Mouse (Mus musculus) kidney, embryonic 15.5 days (tissue): ENCODE data around the gene Fzd7. TPM values are rescaled to one million over a fixed set of nuclear protein-coding genes. Genes with fewer than 3 reads are reported as not detected.

Experiments used
- ATAC-seq: fragments of 200-750 bp; cut with Nextera tagmentation; replicated peaks from 2 replicates; pipeline ENCODE4 v1.8.0; 2017; ENCODE audit warnings: moderate TSS enrichment; ENCODE audit not compliant: low FRiP score
- H3K27ac ChIP-seq: fragments of 300-500 bp; sonication (generic); 2 replicates; pipeline ENCODE4 v1.5.1; 2015; ENCODE audit warnings: mild to moderate bottlenecking, inconsistent platforms
- H3K27me3 ChIP-seq: fragments of 300-500 bp; sonication (generic); 2 replicates; pipeline ENCODE4 v1.6.1; 2015; ENCODE audit warnings: inconsistent platforms
- H3K36me3 ChIP-seq: fragments of 300-500 bp; sonication (generic); 2 replicates; pipeline ENCODE4 v1.6.1; 2015; ENCODE audit warnings: inconsistent platforms
- H3K4me1 ChIP-seq: fragments of 300-500 bp; sonication (generic); 2 replicates; pipeline ENCODE4 v1.6.1; 2015; ENCODE audit warnings: inconsistent platforms
- H3K4me2 ChIP-seq: fragments of 300-500 bp; sonication (generic); 2 replicates; pipeline ENCODE4 v1.6.1; 2015; ENCODE audit warnings: moderate library complexity, mild to moderate bottlenecking, inconsistent platforms
- H3K4me3 ChIP-seq: fragments of 300-500 bp; sonication (generic); replicated peaks from 2 replicates; pipeline ENCODE4 v1.5.1; 2015; ENCODE audit warnings: mild to moderate bottlenecking, inconsistent platforms
- H3K9ac ChIP-seq: fragments of 300-500 bp; sonication (generic); 2 replicates; pipeline ENCODE4 v1.6.1; 2015; ENCODE audit warnings: mild to moderate bottlenecking, inconsistent platforms
- H3K9me3 ChIP-seq: fragments of 300-500 bp; sonication (generic); replicated peaks from 2 replicates; pipeline ENCODE4 v1.6.1; 2016; ENCODE audit warnings: inconsistent platforms
- WGBS: fragments of 180-500 bp; shearing (Covaris S2); methylation state at CpG from one replicate; pipeline ENCODE4 v1.1.7; 2015; ENCODE audit warnings: mixed read lengths; 5-methylcytosine and 5-hydroxymethylcytosine counted together
- polyA plus RNA-seq: library from polyadenylated mRNA; unstranded; fragments of >200 nt; fragmentation: Nextera tagmentation; extraction: Ambion mirVana; gene quantifications from 2 replicates; pipeline ENCODE4 v1.2.1, GENCODE M21; 2015

Gene Fzd7
- polyA plus RNA-seq, 1 experiment from 2014 or later = 19.5 TPM

GRCm38 (mm10) chr1:59485803-59486202, 3.6 kb downstream of the Fzd7 start:
- Histone ChIP-seq H3K36me3 (peaks cover 26% of the 10 kb centered on the region), H3K27me3 (no peaks in the 10 kb centered on the region), H3K9me3 (no peaks in the 10 kb centered on the region), H3K9ac (peak overlapping the region; percentile 93; the same call in 1 of the 2 replicates), H3K4me1 (peaks cover 67% of the 10 kb centered on the region), H3K27ac (peak overlapping the region; percentile 3; the same call in 1 of the 2 replicates), H3K4me2 (peak overlapping the region; percentile 83), H3K4me3 (peak overlapping the region; percentile 87)
- 42% methylated on average over 4 of the region's 4 CpGs for WGBS
- ATAC-seq = no peak

DNA sequence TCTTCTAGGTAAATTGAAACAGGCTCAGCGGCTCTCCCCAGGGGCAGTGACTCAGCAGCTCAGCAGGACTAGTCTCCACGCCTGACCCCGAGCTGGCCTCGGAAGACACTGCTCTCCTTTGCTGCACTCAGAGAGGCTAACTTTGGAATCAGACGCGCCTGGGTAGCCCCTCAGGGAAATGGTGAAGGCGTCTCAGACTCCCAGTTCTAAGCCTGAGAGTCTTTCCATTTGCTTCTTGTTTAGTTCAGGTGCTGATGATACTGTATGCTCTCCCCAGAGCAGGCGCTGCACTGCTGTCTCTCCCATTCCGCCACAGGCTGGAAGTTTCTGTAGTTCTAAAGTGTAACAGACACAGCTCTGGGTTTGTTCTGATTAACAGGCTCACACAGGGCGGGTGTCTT, 5.4 kb downstream of the Fzd7 start:
- Histone ChIP-seq H3K9ac (peak overlapping the region; percentile 30; the same call in 1 of the 2 replicates), H3K4me1 (peaks cover 59% of the 10 kb centered on the region), H3K27me3 (no peaks in the 10 kb centered on the region), H3K36me3 (peaks cover 28% of the 10 kb centered on the region), H3K9me3 (no peaks in the 10 kb centered on the region), H3K4me2 (peak overlapping the region; percentile 54), H3K27ac (peak overlapping the region; percentile 42; the same call in 1 of the 2 replicates), H3K4me3 (peak overlapping the region; percentile 30)
- no peak for ATAC-seq
- WGBS = 6% methylated on average over 10 of the region's 10 CpGs

GRCm38 (mm10) chr1:59488481-59488880, 6.3 kb downstream of the Fzd7 start:
- Histone ChIP-seq H3K4me3 (no peak overlapping the region), H3K9me3 (no peaks in the 10 kb centered on the region), H3K4me1 (peaks cover 51% of the 10 kb centered on the region), H3K27ac (no peak overlapping the region), H3K36me3 (peaks cover 28% of the 10 kb centered on the region), H3K4me2 (peak overlapping the region; percentile 54; the same call in 1 of the 2 replicates), H3K27me3 (no peaks in the 10 kb centered on the region), H3K9ac (no peak overlapping the region)
- no peak for ATAC-seq
- 40% methylated on average over 4 of the region's 4 CpGs for WGBS

- H3K4me2 ChIP-seq = 0 out of 2 replicates have a peak overlapping the region, but pooled peaks have one; percentile 54
- no peak overlapping the region for H3K27ac ChIP-seq
- H3K4me3 ChIP-seq = no peak overlapping the region
- peaks cover 28% of the 10 kb centered on the region for H3K36me3 ChIP-seq
- H3K4me1 ChIP-seq = peaks cover 46% of the 10 kb centered on the region
- no peak overlapping the region for H3K9ac ChIP-seq
- no peak for ATAC-seq
- H3K27me3 ChIP-seq = no peaks in the 10 kb centered on the region
- WGBS = 44% methylated on average over 4 of the region's 4 CpGs
- H3K9me3 ChIP-seq = no peaks in the 10 kb centered on the region
Measured at GRCm38 (mm10) chr1:59488991-59489390, 6.8 kb downstream of the Fzd7 start.

DNA sequence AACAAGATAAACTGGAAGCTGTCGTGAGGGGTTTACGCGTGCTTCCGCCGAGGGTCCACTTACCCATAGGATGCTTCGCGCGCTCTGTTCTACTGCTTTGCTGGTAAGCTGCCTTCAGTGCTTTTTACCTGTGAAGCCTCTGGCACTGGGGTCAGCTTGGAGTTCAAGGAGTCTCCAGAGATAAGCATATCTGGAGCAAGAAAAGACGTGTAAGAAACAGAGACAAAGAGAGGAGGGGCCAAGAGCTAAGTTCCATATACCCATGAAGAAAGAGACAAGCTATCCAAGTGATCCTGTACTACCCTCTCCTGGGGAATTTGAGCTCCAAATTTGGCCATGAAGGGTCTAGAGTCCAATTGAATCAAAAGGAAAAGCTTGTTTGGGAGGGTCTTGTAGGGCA, 9.3 kb downstream of the Fzd7 start:
- H3K9ac ChIP-seq = no peak overlapping the region
- no peaks in the 10 kb centered on the region for H3K27me3 ChIP-seq
- H3K4me2 ChIP-seq = no peak overlapping the region
- H3K4me3 ChIP-seq = no peak overlapping the region
- WGBS = 82% methylated on average over 9 of the region's 9 CpGs
- H3K27ac ChIP-seq = no peak overlapping the region
- H3K9me3 ChIP-seq = no peaks in the 10 kb centered on the region
- no peak for ATAC-seq
- H3K36me3 ChIP-seq = peaks cover 23% of the 10 kb centered on the region
- peaks cover 26% of the 10 kb centered on the region for H3K4me1 ChIP-seq

GRCm38 (mm10) chr1:59492432-59492831, 10.2 kb downstream of the Fzd7 start:
- WGBS = 82% methylated on average over 4 of the region's 4 CpGs
- H3K27ac ChIP-seq = no peak overlapping the region
- H3K4me2 ChIP-seq = no peak overlapping the region
- H3K9ac ChIP-seq = no peak overlapping the region
- no peak overlapping the region for H3K4me3 ChIP-seq
- no peaks in the 10 kb centered on the region for H3K9me3 ChIP-seq
- H3K4me1 ChIP-seq = peaks cover 19% of the 10 kb centered on the region
- H3K27me3 ChIP-seq = no peaks in the 10 kb centered on the region
- ATAC-seq = no peak
- peaks cover 23% of the 10 kb centered on the region for H3K36me3 ChIP-seq

- Histone ChIP-seq H3K9me3 (no peaks in the 10 kb centered on the region), H3K27me3 (no peaks in the 10 kb centered on the region), H3K36me3 (peaks cover under 1% of the 10 kb centered on the region; the same call in 1 of the 2 replicates), H3K4me2 (no peak overlapping the region), H3K27ac (no peak overlapping the region), H3K4me1 (no peaks in the 10 kb centered on the region), H3K9ac (no peak overlapping the region), H3K4me3 (no peak overlapping the region)
- no peak for ATAC-seq
- WGBS = 91% methylated on average over 5 of the region's 5 CpGs
Measured at GRCm38 (mm10) chr1:59495970-59496369, 13.7 kb downstream of the Fzd7 start.

- Histone ChIP-seq H3K9me3 (no peaks in the 10 kb centered on the region), H3K4me3 (no peak overlapping the region), H3K9ac (no peak overlapping the region), H3K27ac (no peak overlapping the region), H3K27me3 (no peaks in the 10 kb centered on the region), H3K4me2 (no peak overlapping the region), H3K4me1 (no peaks in the 10 kb centered on the region), H3K36me3 (no peaks in the 10 kb centered on the region)
- 70% methylated on average over 6 of the region's 6 CpGs for WGBS
- no peak for ATAC-seq
Measured at GRCm38 (mm10) chr1:59497741-59498613, 15.8 kb downstream of the Fzd7 start.

DNA sequence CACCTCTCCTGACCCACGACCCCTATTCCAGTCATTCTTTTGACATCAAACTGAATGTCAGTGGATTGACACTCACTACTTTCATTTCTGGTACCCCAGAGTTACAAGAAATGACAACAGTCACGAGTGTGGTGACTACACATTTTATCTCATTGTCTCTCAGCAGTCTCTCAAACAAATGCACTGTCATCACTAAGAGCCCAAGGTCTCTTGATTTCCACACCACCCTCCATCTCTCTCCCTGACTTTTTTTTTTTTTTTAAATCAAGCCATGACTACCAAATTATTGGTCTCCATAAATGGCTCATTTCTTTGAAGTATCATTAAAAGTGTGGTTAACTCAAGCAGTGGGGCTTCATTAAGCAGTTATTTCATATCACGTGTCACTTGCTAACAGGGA, 17.1 kb downstream of the Fzd7 start:
- H3K27ac ChIP-seq = no peak overlapping the region
- H3K9me3 ChIP-seq = no peaks in the 10 kb centered on the region
- ATAC-seq = no peak

DNA sequence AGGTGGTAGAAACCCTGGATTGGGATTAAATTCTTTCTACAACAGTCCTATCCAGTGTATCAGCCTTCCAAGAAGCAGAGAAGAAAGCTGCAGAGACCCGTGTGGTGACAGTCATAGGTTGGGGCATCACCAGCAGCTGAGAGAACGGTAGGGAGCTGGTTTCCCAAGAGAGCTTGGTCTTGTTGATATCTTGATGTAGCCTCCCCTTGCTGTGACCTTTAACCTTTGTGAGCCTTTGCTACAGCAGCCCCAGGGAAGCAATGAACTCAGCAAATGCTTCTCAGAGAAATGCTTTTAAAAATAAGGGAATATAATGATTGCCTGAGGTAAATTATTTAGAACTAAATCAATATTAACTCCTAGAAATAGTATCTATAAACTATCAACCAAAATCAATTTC, 20.1 kb downstream of the Fzd7 start:
- no peaks in the 10 kb centered on the region for H3K9me3 ChIP-seq
- no peak overlapping the region for H3K4me3 ChIP-seq
- no peak overlapping the region for H3K9ac ChIP-seq
- ATAC-seq = no peak
- H3K27ac ChIP-seq = no peak overlapping the region
- H3K4me2 ChIP-seq = no peak overlapping the region
- no peaks in the 10 kb centered on the region for H3K36me3 ChIP-seq
- 80% methylated on average over 2 of the region's 2 CpGs for WGBS
- H3K27me3 ChIP-seq = no peaks in the 10 kb centered on the region
- H3K4me1 ChIP-seq = peaks cover 5% of the 10 kb centered on the region; the same call in 1 of the 2 replicates

More for the DNA sequence above, 17.1 kb downstream of the Fzd7 start:
- H3K27me3 ChIP-seq = no peaks in the 10 kb centered on the region
- H3K36me3 ChIP-seq = no peaks in the 10 kb centered on the region
- no peak overlapping the region for H3K4me2 ChIP-seq
- peaks cover 5% of the 10 kb centered on the region; the same call in 1 of the 2 replicates for H3K4me1 ChIP-seq
- no peak overlapping the region for H3K4me3 ChIP-seq
- H3K9ac ChIP-seq = no peak overlapping the region
- 75% methylated on average over 3 of the region's 3 CpGs for WGBS

DNA sequence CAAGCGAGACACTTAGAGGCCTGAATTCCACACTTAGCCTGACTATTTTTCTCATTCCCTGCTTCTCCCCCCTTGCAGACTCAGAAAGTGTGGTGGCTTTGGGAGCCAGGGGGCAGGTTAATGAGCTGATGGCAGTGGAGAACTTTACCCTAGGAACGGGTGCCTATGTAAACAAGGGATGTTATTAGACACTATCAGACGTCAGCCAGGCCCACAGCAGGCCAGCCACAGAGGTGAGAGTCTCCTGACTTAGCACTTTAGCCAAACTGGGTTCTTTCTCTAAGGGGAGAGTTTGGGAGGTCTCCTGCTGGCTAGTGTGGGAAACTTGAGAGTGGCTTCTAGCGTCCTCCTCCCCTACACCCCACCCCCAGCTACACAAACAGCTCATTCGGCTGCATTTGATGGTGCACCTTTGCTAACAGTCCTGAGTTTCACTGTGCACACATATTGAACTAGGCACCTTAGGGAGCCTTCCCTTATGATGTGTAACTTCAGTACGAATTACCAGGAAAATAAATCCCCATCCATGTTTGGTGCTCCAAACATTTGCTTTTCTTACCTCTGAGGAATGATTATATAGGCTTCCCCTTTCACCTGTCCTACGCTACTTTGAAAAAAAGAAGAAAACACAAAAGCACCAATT, 21.6 kb downstream of the Fzd7 start:
- no peaks in the 10 kb centered on the region for H3K9me3 ChIP-seq
- H3K27me3 ChIP-seq = no peaks in the 10 kb centered on the region
- peaks cover 13% of the 10 kb centered on the region for H3K4me1 ChIP-seq
- H3K27ac ChIP-seq = no peak overlapping the region
- no peak overlapping the region for H3K4me3 ChIP-seq
- H3K36me3 ChIP-seq = no peaks in the 10 kb centered on the region
- ATAC-seq = peak; percentile 81
- no peak overlapping the region for H3K4me2 ChIP-seq
- 33% methylated on average over 7 of the region's 7 CpGs for WGBS
- H3K9ac ChIP-seq = no peak overlapping the region

DNA sequence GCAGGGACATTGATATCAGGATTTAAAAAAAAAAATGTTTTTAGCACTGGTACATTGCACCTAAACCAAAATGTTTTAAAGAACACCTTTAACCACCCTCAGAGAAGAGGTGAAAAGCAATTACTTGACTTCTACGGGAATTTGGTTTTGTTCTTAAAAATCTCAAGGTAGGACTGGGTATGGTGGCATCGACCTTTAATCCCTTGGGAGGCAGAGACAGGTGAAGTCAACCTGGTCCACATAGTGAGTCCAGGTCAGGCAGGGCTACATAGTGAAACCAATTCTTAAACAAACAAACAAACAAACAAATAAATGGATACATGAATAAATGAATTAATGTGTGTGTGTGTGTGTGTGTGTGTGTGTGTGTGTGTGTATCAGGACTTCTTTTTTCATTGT, 22.1 kb downstream of the Fzd7 start:
- H3K9ac ChIP-seq = no peak overlapping the region
- H3K27me3 ChIP-seq = no peaks in the 10 kb centered on the region
- no peaks in the 10 kb centered on the region for H3K36me3 ChIP-seq
- peaks cover 13% of the 10 kb centered on the region for H3K4me1 ChIP-seq
- no peak for ATAC-seq
- no peaks in the 10 kb centered on the region for H3K9me3 ChIP-seq
- no peak overlapping the region for H3K27ac ChIP-seq
- WGBS = 75% methylated on average over 2 of the region's 2 CpGs
- no peak overlapping the region for H3K4me3 ChIP-seq
- H3K4me2 ChIP-seq = no peak overlapping the region
